Mouse (Mus musculus): ENCODE results near the gene Rbsn. TPM values are rescaled to one million over a fixed set of nuclear protein-coding genes. Genes with fewer than 3 reads are reported as not detected.

The Rbsn gene
- polyA plus RNA-seq (2016; fragmentation: Nextera tagmentation; extraction: Ambion mirVana) = 33.0 and 35.6 TPM in 2 replicates

DNA sequence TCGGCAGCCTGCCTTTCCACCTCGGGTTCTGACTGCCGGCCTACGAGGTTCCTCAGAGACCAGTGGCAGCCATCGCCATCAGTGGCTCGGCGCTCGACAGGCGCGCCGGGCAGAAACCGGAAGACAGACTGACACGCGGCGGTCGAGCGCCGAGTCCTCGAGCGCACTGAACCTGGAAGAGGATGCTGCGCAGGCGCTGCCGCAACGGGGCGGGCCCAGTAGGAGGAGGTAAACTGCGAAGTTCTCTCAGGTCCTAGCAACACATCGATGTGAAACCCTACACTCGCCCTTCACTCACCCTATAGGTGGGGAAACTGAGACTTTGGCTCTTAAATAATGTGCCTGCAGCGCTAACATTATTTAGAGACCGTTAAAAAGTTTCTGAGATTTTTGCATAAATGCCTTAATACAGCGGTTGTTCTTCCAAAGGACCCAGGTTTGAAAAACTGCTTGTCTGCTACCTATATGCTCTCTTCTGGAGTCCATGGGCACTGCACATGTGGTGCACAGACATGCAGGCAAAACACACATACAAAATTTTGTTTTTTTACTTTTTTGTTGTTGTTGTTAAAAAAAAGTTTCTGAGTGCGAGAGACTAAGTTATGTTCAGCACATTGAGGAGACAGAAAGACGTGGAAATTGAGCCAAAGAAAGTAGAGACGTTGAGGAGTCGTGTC is at the start of gene Rbsn:
Gene Rbsn, minus strand, starts transcription at position 153 of the 677 bp plus-strand sequence.
- ATAC-seq (ENCODE audit: insufficient number of reproducible peaks, insufficient read depth, low FRiP score, low TSS enrichment) = peak; percentile 95
- Histone ChIP-seq H3K27ac (peak within 1 kb of the TSS; percentile 70), H3K36me3 (peaks cover 11% of the 10 kb centered on the region), H3K4me1 (peaks cover 5% of the 10 kb centered on the region), H3K9ac (peak within 1 kb of the TSS; percentile 90), H3K4me3 (peak within 1 kb of the TSS; percentile 85), H3K4me2 (replicated peaks) (peak within 1 kb of the TSS; percentile 83), H3K9me3 (no peaks in the 10 kb centered on the region), H3K27me3 (no peaks in the 10 kb centered on the region)
- 10% methylated on average over 35 of the region's 35 CpGs for WGBS

DNA sequence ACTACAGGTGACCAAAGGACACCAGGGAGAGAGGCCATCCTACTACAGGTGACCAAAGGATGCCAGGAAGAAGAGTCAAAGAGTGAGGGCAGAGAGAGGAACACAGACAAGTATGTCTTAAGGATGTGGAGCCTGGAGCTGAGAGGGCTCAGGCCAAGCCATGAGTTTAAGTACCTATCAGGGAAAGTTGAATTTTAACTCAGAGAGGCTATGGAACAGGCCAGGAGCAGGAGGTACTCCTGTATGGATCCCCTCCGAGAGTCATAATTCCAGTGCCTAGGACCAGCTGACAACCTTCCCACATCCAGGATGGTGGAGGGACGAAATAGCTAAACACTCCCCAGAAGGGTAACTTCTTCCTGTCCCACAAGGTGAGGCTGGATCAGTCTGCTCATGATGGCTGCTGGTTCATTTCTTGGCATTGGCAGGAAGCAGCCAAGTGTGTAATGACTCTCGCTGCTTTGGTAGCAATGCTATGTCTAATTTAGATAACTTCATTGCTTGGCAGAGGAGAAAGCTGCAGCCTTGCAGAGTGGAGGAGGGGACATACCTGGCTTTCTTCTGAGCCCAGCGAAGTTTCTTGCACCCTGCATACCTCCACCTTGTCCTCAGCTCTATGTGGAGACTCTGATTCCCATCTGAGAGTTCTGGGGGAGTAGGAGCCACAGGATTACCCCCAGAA is 46.6 kb upstream of the Rbsn start:
- Histone ChIP-seq H3K4me2 (replicated peaks) (no peak overlapping the region), H3K27ac (no peak overlapping the region), H3K9ac (no peak overlapping the region), H3K4me1 (peaks cover 4% of the 10 kb centered on the region; the same call in 1 of the 2 replicates), H3K27me3 (no peaks in the 10 kb centered on the region), H3K4me3 (no peak overlapping the region), H3K36me3 (no peaks in the 10 kb centered on the region), H3K9me3 (no peaks in the 10 kb centered on the region)
- 67% methylated on average over 4 of the region's 4 CpGs for WGBS
- no peak for ATAC-seq (ENCODE audit: insufficient number of reproducible peaks, insufficient read depth, low FRiP score, low TSS enrichment)

- ATAC-seq (ENCODE audit: insufficient number of reproducible peaks, insufficient read depth, low FRiP score, low TSS enrichment) = no peak
These were observed 40.6 kb upstream of the Rbsn start for GRCm38 (mm10) chr6:92255346-92255745.

GRCm38 (mm10) chr6:92253253-92253870 is 38.6 kb upstream of the Rbsn start:
- H3K9ac ChIP-seq = no peak overlapping the region
- WGBS = 59% methylated on average over 3 of the region's 3 CpGs
- H3K4me3 ChIP-seq = no peak overlapping the region
- no peaks in the 10 kb centered on the region for H3K27me3 ChIP-seq
- no peak overlapping the region for H3K4me2 ChIP-seq (replicated peaks)
- ATAC-seq (ENCODE audit: insufficient number of reproducible peaks, insufficient read depth, low FRiP score, low TSS enrichment) = no peak
- H3K4me1 ChIP-seq = no peaks in the 10 kb centered on the region
- no peak overlapping the region for H3K27ac ChIP-seq
- H3K9me3 ChIP-seq = no peaks in the 10 kb centered on the region
- H3K36me3 ChIP-seq = no peaks in the 10 kb centered on the region

More at GRCm38 (mm10) chr6:92255346-92255745, 40.6 kb upstream of the Rbsn start:
- Histone ChIP-seq H3K27ac (no peak overlapping the region), H3K4me3 (no peak overlapping the region), H3K4me2 (replicated peaks) (no peak overlapping the region), H3K4me1 (no peaks in the 10 kb centered on the region), H3K36me3 (no peaks in the 10 kb centered on the region), H3K27me3 (no peaks in the 10 kb centered on the region), H3K9ac (no peak overlapping the region), H3K9me3 (no peaks in the 10 kb centered on the region)

- Histone ChIP-seq H3K4me1 (no peaks in the 10 kb centered on the region), H3K27me3 (peaks cover 56% of the 10 kb centered on the region), H3K36me3 (no peaks in the 10 kb centered on the region), H3K4me3 (no peak overlapping the region), H3K9me3 (no peaks in the 10 kb centered on the region), H3K4me2 (replicated peaks) (no peak overlapping the region), H3K27ac (no peak overlapping the region), H3K9ac (no peak overlapping the region)
- WGBS = 18% methylated on average over 7 of the region's 7 CpGs
- no peak for ATAC-seq (ENCODE audit: insufficient number of reproducible peaks, insufficient read depth, low FRiP score, low TSS enrichment)
These were observed 32.6 kb upstream of the Rbsn start for GRCm38 (mm10) chr6:92247215-92247919.

DNA sequence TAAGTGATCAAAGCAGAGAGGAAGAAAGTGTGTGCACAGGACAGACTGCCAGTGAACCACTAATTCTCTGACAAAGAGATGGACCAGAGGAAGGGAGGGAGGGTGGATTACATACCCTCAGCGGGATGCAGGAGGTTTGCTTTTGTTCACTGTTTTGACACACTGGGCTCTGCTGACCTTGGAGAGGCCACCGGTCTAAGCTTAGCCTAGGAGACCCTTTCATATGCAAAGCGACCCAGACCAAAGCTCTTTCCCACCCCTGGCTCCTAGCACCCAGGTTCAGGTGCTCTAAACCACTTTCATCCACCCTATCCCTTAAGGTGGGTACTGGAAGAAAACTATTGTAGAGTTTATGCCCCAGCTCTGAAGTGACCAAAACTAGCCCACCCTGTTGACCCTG is 31.6 kb upstream of the Rbsn start:
- Histone ChIP-seq H3K27me3 (peaks cover 61% of the 10 kb centered on the region), H3K9me3 (no peaks in the 10 kb centered on the region), H3K36me3 (no peaks in the 10 kb centered on the region), H3K9ac (no peak overlapping the region), H3K27ac (no peak overlapping the region), H3K4me2 (replicated peaks) (no peak overlapping the region), H3K4me3 (no peak overlapping the region), H3K4me1 (no peaks in the 10 kb centered on the region)
- 12% methylated on average over 3 of the region's 3 CpGs for WGBS
- ATAC-seq (ENCODE audit: insufficient number of reproducible peaks, insufficient read depth, low FRiP score, low TSS enrichment) = no peak

GRCm38 (mm10) chr6:92244591-92244990 is 29.9 kb upstream of the Rbsn start, which contains the start of gene Trh:
Gene Trh (minus strand): TSS chr6:92244650.
- H3K9me3 ChIP-seq = no peaks in the 10 kb centered on the region
- H3K4me1 ChIP-seq = no peaks in the 10 kb centered on the region
- H3K4me3 ChIP-seq = peak within 1 kb of the TSS; percentile 36
- no peaks in the 10 kb centered on the region for H3K36me3 ChIP-seq
- H3K27me3 ChIP-seq = peaks cover 61% of the 10 kb centered on the region
- peak within 1 kb of the TSS; percentile 63 for H3K4me2 ChIP-seq (replicated peaks)
- WGBS = 1% methylated on average over 31 of the region's 31 CpGs
- H3K9ac ChIP-seq = peak within 1 kb of the TSS; percentile 38
- ATAC-seq (ENCODE audit: insufficient number of reproducible peaks, insufficient read depth, low FRiP score, low TSS enrichment) = no peak
- H3K27ac ChIP-seq = no peak within 1 kb of the TSS

DNA sequence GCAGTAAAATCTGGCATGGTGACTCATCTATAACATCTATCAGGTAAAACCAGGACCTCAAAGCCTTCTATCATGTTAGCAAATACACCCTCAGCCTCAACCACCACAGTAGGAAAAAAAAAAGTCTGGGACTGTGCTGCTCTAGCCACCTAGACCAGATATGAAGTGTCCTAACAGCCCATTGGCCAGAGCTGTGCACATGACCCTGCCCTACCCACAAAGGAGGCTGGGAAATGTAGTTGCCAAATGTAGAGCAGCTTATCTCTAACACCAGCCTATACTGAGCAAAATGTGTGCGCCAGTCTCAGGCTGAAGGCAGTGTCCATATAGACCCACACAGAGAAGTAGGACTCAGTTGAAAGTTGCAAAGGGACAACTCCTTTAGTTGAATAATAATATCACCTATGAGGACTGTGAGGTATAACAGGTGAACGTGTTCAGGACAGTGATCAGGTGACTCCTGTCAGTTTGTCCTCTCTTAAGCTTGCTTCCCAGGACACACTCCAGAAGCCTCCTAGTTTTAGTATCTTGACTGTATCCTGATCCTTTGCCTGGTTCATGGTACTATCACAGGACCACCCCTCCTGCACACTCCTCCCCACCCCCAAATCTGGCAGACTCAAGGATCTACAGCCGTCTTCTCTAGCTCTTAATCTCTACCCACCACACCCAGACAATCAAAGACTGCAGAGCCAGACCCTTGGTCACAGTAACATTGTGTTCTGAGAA is 26.6 kb upstream of the Rbsn start:
- Histone ChIP-seq H3K27me3 (peaks cover 44% of the 10 kb centered on the region), H3K9ac (no peak overlapping the region), H3K4me1 (no peaks in the 10 kb centered on the region), H3K4me3 (no peak overlapping the region), H3K9me3 (no peaks in the 10 kb centered on the region), H3K4me2 (replicated peaks) (no peak overlapping the region), H3K27ac (no peak overlapping the region), H3K36me3 (no peaks in the 10 kb centered on the region)
- peak; percentile 77; the same call in 1 of the 2 replicates for ATAC-seq (ENCODE audit: insufficient number of reproducible peaks, insufficient read depth, low FRiP score, low TSS enrichment)
- WGBS = 72% methylated on average over 3 of the region's 3 CpGs

GRCm38 (mm10) chr6:92235036-92235435 is 20.3 kb upstream of the Rbsn start:
- Histone ChIP-seq H3K27me3 (no peaks in the 10 kb centered on the region), H3K4me1 (no peaks in the 10 kb centered on the region), H3K27ac (no peak overlapping the region), H3K4me2 (replicated peaks) (no peak overlapping the region), H3K36me3 (no peaks in the 10 kb centered on the region), H3K9ac (no peak overlapping the region), H3K9me3 (no peaks in the 10 kb centered on the region), H3K4me3 (no peak overlapping the region)
- ATAC-seq (ENCODE audit: insufficient number of reproducible peaks, insufficient read depth, low FRiP score, low TSS enrichment) = no peak
- 47% methylated on average over 12 of the region's 12 CpGs for WGBS

DNA sequence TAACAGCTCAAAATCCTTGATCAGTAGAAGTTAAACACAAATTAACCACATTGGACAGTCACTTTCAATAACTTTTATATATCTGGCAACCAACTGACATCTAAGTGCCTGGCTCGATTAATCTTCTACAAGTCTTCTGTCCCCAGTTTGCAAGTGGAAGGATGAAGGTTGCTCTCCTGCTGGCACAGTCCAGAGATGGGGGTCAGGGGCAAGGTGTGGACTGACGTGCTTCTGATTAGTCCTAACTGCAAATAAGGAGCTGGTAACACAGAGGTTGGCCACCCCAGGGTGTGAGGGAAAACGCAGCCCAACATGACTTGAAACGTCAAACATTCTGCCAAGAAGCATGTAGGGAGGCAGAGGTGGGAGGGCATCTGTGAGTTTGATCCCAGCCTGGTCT is 17.0 kb upstream of the Rbsn start:
- H3K4me1 ChIP-seq = no peaks in the 10 kb centered on the region
- H3K27ac ChIP-seq = no peak overlapping the region
- ATAC-seq (ENCODE audit: insufficient number of reproducible peaks, insufficient read depth, low FRiP score, low TSS enrichment) = no peak
- no peaks in the 10 kb centered on the region for H3K9me3 ChIP-seq
- no peaks in the 10 kb centered on the region for H3K27me3 ChIP-seq
- no peaks in the 10 kb centered on the region for H3K36me3 ChIP-seq
- no peak overlapping the region for H3K4me2 ChIP-seq (replicated peaks)
- H3K9ac ChIP-seq = no peak overlapping the region
- no peak overlapping the region for H3K4me3 ChIP-seq
- 75% methylated on average over 4 of the region's 4 CpGs for WGBS

DNA sequence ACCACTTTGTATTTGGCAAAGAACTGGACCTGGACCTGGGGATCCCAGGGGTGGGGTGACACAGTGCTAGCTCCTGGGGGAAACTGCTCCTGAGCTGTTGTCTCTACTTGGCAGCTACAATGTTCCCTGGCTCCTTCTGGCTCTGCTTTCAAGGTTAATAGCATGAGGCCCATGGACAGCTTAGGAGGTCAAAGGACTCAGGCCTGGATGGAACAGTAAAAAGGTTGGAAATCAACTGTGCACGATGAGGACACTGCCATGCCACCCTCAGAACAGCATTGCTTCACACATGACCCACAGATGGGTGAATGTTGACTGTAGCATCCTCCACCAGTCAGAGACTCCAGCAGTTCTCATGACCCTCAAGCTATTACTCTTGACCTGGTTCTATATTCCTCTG is 16.6 kb upstream of the Rbsn start:
- Histone ChIP-seq H3K9ac (no peak overlapping the region), H3K27me3 (no peaks in the 10 kb centered on the region), H3K4me1 (no peaks in the 10 kb centered on the region), H3K27ac (no peak overlapping the region), H3K4me2 (replicated peaks) (no peak overlapping the region), H3K9me3 (no peaks in the 10 kb centered on the region), H3K36me3 (no peaks in the 10 kb centered on the region), H3K4me3 (no peak overlapping the region)
- 68% methylated on average over 1 of the region's 1 CpGs for WGBS
- ATAC-seq (ENCODE audit: insufficient number of reproducible peaks, insufficient read depth, low FRiP score, low TSS enrichment) = no peak

Data from embryonic facial prominence, embryonic 12.5 days (tissue).